Mouse (Mus musculus) small intestine, adult 2 months (tissue): ENCODE results near the gene Shisa3. TPM values are rescaled to one million over a fixed set of nuclear protein-coding genes. Genes with fewer than 3 reads are reported as not detected.

Experiments used
- H3K27ac ChIP-seq: fragments of 200-500 bp; 2 replicates; pipeline ENCODE4 v1.5.1; 2012; ENCODE audit warnings: low read depth, low read length, control low read depth, inconsistent platforms; ENCODE audit not compliant: insufficient read depth
- H3K27me3 ChIP-seq: fragments of 200-500 bp; 2 replicates; pipeline ENCODE4 v1.6.1; 2012; ENCODE audit warnings: mild to moderate bottlenecking, moderate library complexity, low read length, inconsistent platforms; ENCODE audit not compliant: control insufficient read depth, insufficient read depth
- H3K36me3 ChIP-seq: fragments of 200-500 bp; 2 replicates; pipeline ENCODE4 v1.6.1; 2012; ENCODE audit warnings: mild to moderate bottlenecking, low read length, control low read depth, inconsistent platforms; ENCODE audit not compliant: control insufficient read depth, insufficient read depth
- H3K4me1 ChIP-seq: fragments of 200-500 bp; 2 replicates; pipeline ENCODE4 v1.6.1; 2012; ENCODE audit warnings: low read length, inconsistent platforms, mixed read lengths; ENCODE audit not compliant: control insufficient read depth, insufficient read depth, insufficient read length
- H3K4me3 ChIP-seq: fragments of 200-500 bp; 2 replicates; pipeline ENCODE4 v1.5.1; 2012; ENCODE audit warnings: low read depth, mild to moderate bottlenecking, control low read depth, inconsistent platforms, low read length, moderate library complexity
- CTCF ChIP-seq: fragments of 200-500 bp; IDR thresholded peaks from 2 replicates; pipeline ENCODE4 v1.5.1; 2012; ENCODE audit warnings: low read depth, mild to moderate bottlenecking, control low read depth, inconsistent platforms, low read length, moderate library complexity, mixed read lengths; ENCODE audit not compliant: insufficient replicate concordance, insufficient read length; ENCODE audit errors: extremely low read depth
- POLR2A ChIP-seq: fragments of 200-500 bp; IDR thresholded peaks from 2 replicates; pipeline ENCODE4 v1.6.1; 2012; ENCODE audit warnings: low read depth, mild to moderate bottlenecking, control low read depth, inconsistent platforms, low read length, moderate library complexity
- WGBS: fragments of 180-500 bp; shearing (Covaris S2); methylation state at CpG from one replicate; pipeline ENCODE4 v1.1.7; 2018; 5-methylcytosine and 5-hydroxymethylcytosine counted together
- polyA plus RNA-seq: library from polyadenylated mRNA; depleted of rRNA; stranded (reverse); fragments of >200 nt; gene quantifications from 2 replicates; pipeline ENCODE4 v1.2.3, GENCODE M21; 2012

Gene Shisa3
- polyA plus RNA-seq, 1 experiment = 1.8 TPM

DNA sequence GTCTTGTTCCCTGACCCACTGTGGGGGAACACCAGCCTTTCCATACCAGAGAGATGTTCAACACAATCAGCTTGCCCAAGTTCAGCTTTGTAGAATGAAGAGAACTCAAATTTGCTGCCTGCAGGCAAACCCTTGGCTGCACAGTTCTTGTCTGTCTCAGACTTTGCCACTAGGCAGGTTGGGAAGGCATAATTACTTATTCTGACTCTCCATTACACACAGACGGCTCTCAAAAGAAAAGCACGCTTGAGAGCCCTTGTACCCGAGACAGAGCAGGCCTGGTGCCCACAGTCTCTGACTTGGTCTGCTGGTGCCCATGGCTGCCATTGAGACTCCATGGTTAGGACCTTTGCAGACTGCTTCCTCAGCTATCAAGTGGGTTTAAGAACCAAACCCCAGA, 26.7 kb downstream of the Shisa3 start:
- H3K36me3 ChIP-seq = peaks cover 12% of the 10 kb centered on the region
- H3K27ac ChIP-seq = no peak overlapping the region
- TF ChIP-seq POLR2A (no peak), CTCF (no peak)
- 83% methylated on average over 3 of the region's 3 CpGs for WGBS
- H3K27me3 ChIP-seq = no peaks in the 10 kb centered on the region
- H3K4me3 ChIP-seq = no peak overlapping the region
- H3K4me1 ChIP-seq = no peaks in the 10 kb centered on the region

DNA sequence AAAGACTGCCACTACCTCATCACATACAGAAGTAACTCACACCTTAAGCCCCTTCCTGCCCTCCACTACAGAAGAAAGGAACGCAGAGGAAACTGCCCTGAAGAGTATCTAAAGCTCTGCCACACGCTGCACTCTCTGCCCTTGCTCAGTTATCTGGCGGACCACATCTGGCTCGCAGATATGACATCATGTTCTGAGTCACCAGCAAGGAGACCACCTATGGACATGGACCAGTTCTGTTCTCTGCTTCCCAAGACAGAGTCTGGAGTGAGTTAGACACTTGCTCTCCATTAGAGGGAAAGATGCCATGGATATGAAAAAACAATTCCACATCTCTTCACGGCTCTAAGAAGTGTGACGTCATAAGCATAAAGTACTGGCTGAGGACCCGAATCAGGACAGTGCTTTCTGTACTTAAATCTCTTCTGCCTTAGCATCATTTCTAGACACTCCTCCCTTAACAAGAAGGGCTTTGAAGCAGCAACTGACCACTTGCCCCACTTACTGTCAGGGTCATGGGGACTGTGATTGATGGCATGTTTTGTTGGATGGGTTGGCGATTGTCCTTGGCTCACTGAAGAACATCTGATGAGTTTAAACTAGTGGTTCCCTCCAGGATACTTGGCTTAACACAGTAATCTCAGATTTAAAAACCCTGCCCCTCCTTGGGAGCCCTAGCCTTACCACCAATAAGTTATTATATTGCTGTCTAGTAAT, 33.1 kb downstream of the Shisa3 start:
- no peak for TF ChIP-seq CTCF
- TF ChIP-seq POLR2A = no peak
- WGBS = 81% methylated on average over 8 of the region's 8 CpGs
- no peak overlapping the region for H3K27ac ChIP-seq
- peaks cover 11% of the 10 kb centered on the region for H3K36me3 ChIP-seq
- H3K27me3 ChIP-seq = no peaks in the 10 kb centered on the region
- H3K4me1 ChIP-seq = no peaks in the 10 kb centered on the region
- no peak overlapping the region for H3K4me3 ChIP-seq

DNA sequence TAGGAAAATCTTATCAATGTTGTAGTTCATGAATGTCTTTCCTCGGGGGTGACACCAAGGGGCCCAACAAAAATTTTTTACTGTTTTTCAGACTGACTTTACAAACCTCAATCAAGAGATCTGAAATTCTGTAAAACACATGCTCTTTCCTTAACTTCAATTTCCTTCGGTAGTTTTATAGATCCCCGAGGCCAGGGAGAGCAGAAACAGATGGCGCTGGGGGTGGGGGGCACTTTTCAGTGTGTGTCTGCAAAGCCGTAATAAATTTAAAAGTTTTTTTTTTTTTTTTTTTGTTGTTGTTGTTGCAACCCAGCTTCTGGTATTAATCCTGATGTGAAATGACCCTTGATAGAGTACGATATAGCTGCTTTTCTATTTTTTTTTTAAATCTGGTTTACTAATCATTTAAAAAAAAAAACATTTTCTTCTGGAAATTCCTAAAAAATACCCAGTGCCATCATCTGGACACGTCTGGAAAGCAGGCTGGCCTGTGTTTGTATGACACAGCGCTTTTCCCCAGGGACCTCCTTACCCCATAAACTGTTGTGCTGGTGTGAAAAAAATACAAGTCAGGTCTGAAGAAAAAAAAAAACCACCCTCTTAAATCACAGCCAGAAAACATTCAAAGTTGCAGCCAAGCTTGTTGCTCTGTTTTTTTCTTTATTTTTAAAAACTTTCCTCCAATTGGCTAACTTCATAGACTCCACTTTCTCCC, 33.9 kb downstream of the Shisa3 start:
- Histone ChIP-seq H3K36me3 (peaks cover 10% of the 10 kb centered on the region), H3K27ac (no peak overlapping the region), H3K27me3 (no peaks in the 10 kb centered on the region), H3K4me3 (no peak overlapping the region), H3K4me1 (no peaks in the 10 kb centered on the region)
- 84% methylated on average over 8 of the region's 8 CpGs for WGBS
- no peak for TF ChIP-seq CTCF
- TF ChIP-seq POLR2A = no peak

DNA sequence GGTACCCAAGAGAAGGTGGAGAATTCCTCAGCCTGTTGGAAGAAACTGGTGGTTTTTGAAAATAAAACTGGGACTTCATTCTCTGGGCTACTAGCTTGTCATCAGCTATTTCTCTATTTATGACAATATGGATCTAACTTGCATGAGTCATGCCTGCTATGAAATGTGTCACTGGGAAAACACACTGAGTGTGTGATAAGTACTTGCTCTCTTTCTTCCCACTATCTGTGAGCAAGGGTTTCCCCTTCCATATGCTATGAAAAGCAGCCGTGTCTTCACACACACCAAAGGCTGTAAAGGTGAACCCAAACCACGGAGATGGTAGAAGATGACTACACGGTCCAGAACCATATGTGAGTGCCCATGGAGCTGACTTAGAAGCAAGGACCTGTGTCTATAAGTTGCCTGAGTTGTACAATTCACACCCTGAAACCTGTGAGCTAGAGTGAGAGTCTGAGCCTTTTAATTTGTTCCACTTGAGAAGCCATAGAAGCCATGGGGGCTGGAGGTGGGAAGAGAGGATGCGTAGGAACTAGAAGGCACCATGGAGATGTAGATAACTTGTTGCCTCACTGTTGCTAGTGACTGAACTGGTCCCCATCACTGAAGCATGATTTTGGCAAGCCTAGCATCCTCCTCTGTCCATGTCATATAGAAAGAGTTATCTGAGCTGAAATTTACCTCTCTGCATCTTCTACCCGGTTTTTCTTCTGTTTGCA, 36.0 kb downstream of the Shisa3 start:
- H3K4me1 ChIP-seq = no peaks in the 10 kb centered on the region
- H3K27ac ChIP-seq = no peak overlapping the region
- peaks cover 19% of the 10 kb centered on the region for H3K36me3 ChIP-seq
- no peak for TF ChIP-seq CTCF
- TF ChIP-seq POLR2A = no peak
- no peaks in the 10 kb centered on the region for H3K27me3 ChIP-seq
- whole genome bisulfite sequencing = 86% methylated on average over 5 of the region's 5 CpGs
- H3K4me3 ChIP-seq = no peak overlapping the region

DNA sequence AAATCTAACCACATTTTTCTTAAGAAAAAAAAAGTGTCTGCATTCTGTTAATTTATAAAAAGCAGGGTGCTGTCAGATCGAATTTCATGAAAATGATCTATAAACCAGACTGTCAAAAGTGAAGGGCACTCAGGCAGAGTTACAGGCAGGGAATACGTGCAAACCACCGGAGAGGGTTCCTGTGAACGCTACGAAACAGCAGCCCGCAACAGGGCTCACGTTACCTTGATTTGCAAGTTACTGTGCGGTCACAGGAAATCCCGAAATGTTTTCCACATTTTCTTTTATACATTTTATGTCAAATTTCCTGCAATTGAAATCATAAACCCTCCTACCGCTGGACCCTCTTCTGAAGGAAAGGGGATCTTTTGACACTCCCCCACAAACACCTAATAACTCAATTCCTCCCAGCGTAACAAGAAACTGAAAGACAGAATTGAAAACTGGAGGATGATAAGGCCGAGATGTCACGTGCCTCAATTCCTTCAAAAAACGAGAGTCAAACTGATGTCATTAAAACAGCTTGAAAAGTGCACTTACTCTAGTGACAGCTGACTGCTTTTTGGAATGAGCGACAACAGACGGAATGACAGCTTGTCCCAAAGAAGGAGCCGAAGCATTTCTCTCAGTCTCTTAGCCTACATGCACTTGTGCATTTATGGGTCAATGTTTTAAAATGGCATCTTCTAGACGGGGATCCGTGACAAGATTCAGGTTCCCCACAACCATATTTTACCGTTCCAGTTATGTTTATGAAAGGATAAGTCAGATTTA, 39.3 kb downstream of the Shisa3 start:
- 95% methylated on average over 20 of the region's 20 CpGs for WGBS
- TF ChIP-seq CTCF (no peak), POLR2A (no peak)
- no peaks in the 10 kb centered on the region for H3K27me3 ChIP-seq
- H3K4me3 ChIP-seq = no peak overlapping the region
- no peak overlapping the region for H3K27ac ChIP-seq
- no peaks in the 10 kb centered on the region for H3K4me1 ChIP-seq
- peaks cover 31% of the 10 kb centered on the region for H3K36me3 ChIP-seq

DNA sequence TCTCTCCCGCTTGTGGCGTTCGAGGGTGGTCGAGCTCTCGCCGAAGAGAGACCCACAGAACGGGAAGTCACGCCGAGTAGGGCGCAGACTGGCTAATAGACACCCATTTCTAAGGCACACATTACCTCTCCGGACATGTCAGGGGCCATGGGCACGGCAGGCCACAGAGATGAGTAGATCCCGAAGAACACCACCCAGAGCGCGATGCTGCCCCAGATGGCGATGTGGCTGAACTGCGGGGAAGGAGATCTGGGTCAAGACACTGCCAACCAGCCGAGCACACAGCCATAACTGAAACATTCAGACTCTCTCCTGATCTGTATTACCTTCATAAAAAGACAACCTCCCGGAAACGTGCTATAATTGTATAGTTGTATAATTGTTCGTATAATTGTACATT, 39.9 kb downstream of the Shisa3 start:
- Histone ChIP-seq H3K27me3 (no peaks in the 10 kb centered on the region), H3K4me1 (no peaks in the 10 kb centered on the region), H3K27ac (no peak overlapping the region), H3K4me3 (no peak overlapping the region), H3K36me3 (peaks cover 31% of the 10 kb centered on the region)
- WGBS = 90% methylated on average over 21 of the region's 21 CpGs
- TF ChIP-seq CTCF (peak; percentile 19; the same call in 1 of the 2 replicates), POLR2A (no peak)

DNA sequence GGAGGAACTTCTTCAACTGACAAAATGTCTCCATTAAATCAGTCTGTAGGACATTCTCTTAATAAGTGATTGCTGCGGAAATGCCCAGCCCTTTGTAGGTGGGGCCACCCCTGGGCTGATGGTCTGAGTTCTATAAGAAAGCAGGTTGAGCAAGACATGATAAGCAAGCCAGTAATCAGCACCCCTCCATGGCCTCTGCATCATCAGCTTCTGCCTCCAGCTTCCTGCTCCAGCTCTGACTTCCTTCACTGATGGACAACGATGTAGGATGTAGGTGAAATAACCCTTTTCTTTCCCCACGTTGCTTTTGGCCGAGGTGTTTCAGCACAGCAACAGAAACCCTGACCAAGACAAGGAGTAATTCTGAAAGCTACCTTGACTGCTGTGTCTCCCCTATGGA, 41.5 kb downstream of the Shisa3 start:
- WGBS = 87% methylated on average over 4 of the region's 4 CpGs
- no peaks in the 10 kb centered on the region for H3K27me3 ChIP-seq
- H3K4me3 ChIP-seq = no peak overlapping the region
- peaks cover 29% of the 10 kb centered on the region for H3K36me3 ChIP-seq
- H3K27ac ChIP-seq = no peak overlapping the region
- TF ChIP-seq POLR2A (no peak), CTCF (no peak)
- H3K4me1 ChIP-seq = no peaks in the 10 kb centered on the region
